Mouse (Mus musculus) CH12.LX (cell line): ENCODE results near the gene 5730522E02Rik. TPM values are rescaled to one million over a fixed set of nuclear protein-coding genes. Genes with fewer than 3 reads are reported as not detected.
"Not testable (repeated sequence)": the region's sequence is repeated elsewhere in the genome, so short reads cannot be mapped to it uniquely, and the experiment has no call there.

Experiments used
- DNase-seq: peaks from one replicate; pipeline ENCODE4 v3.0.0-alpha.2; 2013; ENCODE audit errors: extremely low read depth
- H3K27ac ChIP-seq: 2 replicates; pipeline ENCODE4 v1.5.1; 2012; ENCODE audit warnings: low read depth, mild to moderate bottlenecking, control low read depth, moderate library complexity; ENCODE audit not compliant: insufficient read depth
- H3K27me3 ChIP-seq: replicated peaks from 2 replicates; pipeline ENCODE3; 2012; ENCODE audit warnings: inconsistent platforms
- H3K36me3 ChIP-seq, 2 experiments: replicated peaks in 1 of 2; 2 replicates each; pipeline versions ENCODE3 to v1.6.1; 2012; ENCODE audit warnings: inconsistent platforms in 1 of 2, low read length in 1 of 2, mild to moderate bottlenecking in 1 of 2, mixed read lengths in 1 of 2, moderate library complexity in 1 of 2; ENCODE audit not compliant: control insufficient read depth in 1 of 2, insufficient read depth in 1 of 2
- H3K4me1 ChIP-seq, 2 experiments: 2 replicates each; pipeline ENCODE4 v1.6.1; 2012; ENCODE audit warnings: inconsistent platforms in 1 of 2, moderate library complexity in 1 of 2; ENCODE audit not compliant: insufficient read depth in 2 of 2, control insufficient read depth in 1 of 2
- H3K4me2 ChIP-seq: 2 replicates; pipeline ENCODE4 v1.6.1; 2012; ENCODE audit warnings: low read depth, mild to moderate bottlenecking, control low read depth; ENCODE audit not compliant: poor library complexity, insufficient read depth, severe bottlenecking
- H3K4me3 ChIP-seq, 3 experiments: fragments of 150-350 bp in 1 of 3; sonication (generic) in 1 of 3; replicated peaks in 1 of 3; 2 replicates each; pipeline versions ENCODE3 to v1.5.1; 2011 to 2012; ENCODE audit warnings: low read depth in 2 of 3, low read length in 2 of 3, mild to moderate bottlenecking in 2 of 3, moderate library complexity in 2 of 3, control low read depth in 1 of 3, improper control_type of control experiment in 1 of 3, inconsistent platforms in 1 of 3, mixed read lengths in 1 of 3; ENCODE audit not compliant: poor library complexity in 1 of 3
- H3K79me2 ChIP-seq: replicated peaks from 2 replicates; pipeline ENCODE4 v1.6.1; 2012; ENCODE audit warnings: mild to moderate bottlenecking, moderate library complexity; ENCODE audit not compliant: control insufficient read depth, poor library complexity, insufficient read depth, severe bottlenecking; ENCODE audit errors: extremely low read depth
- H3K9ac ChIP-seq: 2 replicates; pipeline ENCODE4 v1.6.1; 2012; ENCODE audit warnings: low read depth, mild to moderate bottlenecking, control low read depth, moderate library complexity; ENCODE audit not compliant: insufficient read depth
- H3K9me3 ChIP-seq: replicated peaks from 2 replicates; pipeline ENCODE3; 2012; ENCODE audit warnings: low read length, inconsistent platforms, mixed read lengths
- BHLHE40 ChIP-seq: IDR thresholded peaks from 2 replicates; pipeline ENCODE4 v1.6.1; 2011; ENCODE audit warnings: mild to moderate bottlenecking, low read depth, low read length, improper control_type of control experiment
- CTCF ChIP-seq, 2 experiments: IDR thresholded peaks in 1 of 2; conservative IDR thresholded peaks in 1 of 2; 2 replicates each; pipeline ENCODE4 v1.5.1; 2011 to 2012; ENCODE audit warnings: low read depth in 2 of 2, low read length in 2 of 2, improper control_type of control experiment in 1 of 2, inconsistent platforms in 1 of 2, mild to moderate bottlenecking in 1 of 2, moderate library complexity in 1 of 2
- E2F4 ChIP-seq: IDR thresholded peaks from 2 replicates; pipeline ENCODE4 v1.6.1; 2011; ENCODE audit warnings: low read depth, low read length, improper control_type of control experiment; ENCODE audit not compliant: insufficient replicate concordance
- ELF1 ChIP-seq: IDR thresholded peaks from 2 replicates; pipeline ENCODE4 v1.6.1; 2014; ENCODE audit warnings: low read depth, mild to moderate bottlenecking, inconsistent platforms, low read length, improper control_type of control experiment
- EP300 ChIP-seq: IDR thresholded peaks from 2 replicates; pipeline ENCODE4 v1.6.1; 2011; ENCODE audit warnings: low read length, improper control_type of control experiment
- ETS1 ChIP-seq: conservative IDR thresholded peaks from 2 replicates; pipeline ENCODE4 v1.6.1; 2012; ENCODE audit warnings: low read depth, mild to moderate bottlenecking, inconsistent platforms, low read length, improper control_type of control experiment, moderate library complexity
- HCFC1 ChIP-seq: IDR thresholded peaks from 2 replicates; pipeline ENCODE4 v1.6.1; 2012; ENCODE audit warnings: low read depth, mild to moderate bottlenecking, inconsistent platforms, low read length, improper control_type of control experiment
- JUN ChIP-seq: IDR thresholded peaks from 2 replicates; pipeline ENCODE4 v1.6.1; 2011; ENCODE audit warnings: low read depth, mild to moderate bottlenecking, low read length, improper control_type of control experiment, moderate library complexity; ENCODE audit not compliant: insufficient read depth
- KAT2A ChIP-seq: IDR thresholded peaks from 2 replicates; pipeline ENCODE4 v1.6.1; 2012; ENCODE audit warnings: low read length, improper control_type of control experiment, inconsistent platforms; ENCODE audit not compliant: insufficient replicate concordance
- MXI1 ChIP-seq: IDR thresholded peaks from 2 replicates; pipeline ENCODE4 v1.6.1; 2011; ENCODE audit warnings: mild to moderate bottlenecking, low read depth, low read length, improper control_type of control experiment
- MYC ChIP-seq: IDR thresholded peaks from 2 replicates; pipeline ENCODE4 v1.6.1; 2011; ENCODE audit warnings: low read depth, mild to moderate bottlenecking, improper control_type of control experiment, low read length
- NELFE ChIP-seq: IDR thresholded peaks from 2 replicates; pipeline ENCODE4 v1.6.1; 2011; ENCODE audit warnings: low read depth, low read length, improper control_type of control experiment
- POLR2AphosphoS2 ChIP-seq: IDR thresholded peaks from 2 replicates; pipeline ENCODE4 v1.6.1; 2011; ENCODE audit warnings: low read depth, low read length, improper control_type of control experiment
- RAD21 ChIP-seq: IDR thresholded peaks from 2 replicates; pipeline ENCODE4 v1.6.1; 2011; ENCODE audit warnings: low read depth, mild to moderate bottlenecking, low read length, improper control_type of control experiment, moderate library complexity
- SIN3A ChIP-seq: IDR thresholded peaks from 2 replicates; pipeline ENCODE4 v1.6.1; 2012; ENCODE audit warnings: low read length, improper control_type of control experiment, inconsistent platforms
- SMC3 ChIP-seq: IDR thresholded peaks from 2 replicates; pipeline ENCODE4 v1.6.1; 2011; ENCODE audit warnings: low read depth, low read length, improper control_type of control experiment
- TBP ChIP-seq: conservative IDR thresholded peaks from 2 replicates; pipeline ENCODE4 v1.6.1; 2011; ENCODE audit warnings: low read depth, low read length, improper control_type of control experiment
- TCF12 ChIP-seq: IDR thresholded peaks from 2 replicates; pipeline ENCODE4 v1.6.1; 2014; ENCODE audit warnings: low read depth, mild to moderate bottlenecking, inconsistent platforms, low read length, improper control_type of control experiment
- UBTF ChIP-seq: IDR thresholded peaks from 2 replicates; pipeline ENCODE4 v1.6.1; 2012; ENCODE audit warnings: low read depth, mild to moderate bottlenecking, inconsistent platforms, low read length, improper control_type of control experiment, moderate library complexity
- USF1 ChIP-seq: IDR thresholded peaks from 2 replicates; pipeline ENCODE4 v1.6.1; 2014; ENCODE audit warnings: low read depth, mild to moderate bottlenecking, inconsistent platforms, low read length, improper control_type of control experiment
- USF2 ChIP-seq: conservative IDR thresholded peaks from 2 replicates; pipeline ENCODE4 v1.6.1; 2011; ENCODE audit warnings: low read depth, low read length, improper control_type of control experiment
- ZC3H11A ChIP-seq: IDR thresholded peaks from 2 replicates; pipeline ENCODE4 v1.6.1; 2012; ENCODE audit warnings: low read depth, mild to moderate bottlenecking, inconsistent platforms, low read length, improper control_type of control experiment
- ZKSCAN1 ChIP-seq: IDR thresholded peaks from 2 replicates; pipeline ENCODE4 v1.6.1; 2012; ENCODE audit warnings: low read depth, inconsistent platforms, low read length, improper control_type of control experiment, borderline replicate concordance
- dilution Hi-C: fragments of 300-500 bp; cut with MboI; formaldehyde crosslinking; loops from 2 replicates; pipeline ENCODE4 v1.14.3; 2020; ENCODE audit warnings: low sequenced_read_pairs; ENCODE audit not compliant: extremely low pct_unique_long_range_greater_than_20kb, extremely low pct_ligation_motif_present
- in situ Hi-C: fragments of 300-500 bp; cut with MboI; formaldehyde crosslinking; loops from 3 replicates; pipeline ENCODE4 v1.14.3; 2019; ENCODE audit warnings: low sequenced_read_pairs, low pct_ligation_motif_present, low pct_unique_long_range_greater_than_20kb, mixed read lengths
- polyA plus RNA-seq: library from polyadenylated mRNA; unstranded; fragments of >175 nt; gene quantifications from 2 replicates; pipeline ENCODE4 v1.2.1, GENCODE M21; 2012; ENCODE audit warnings: low read depth; ENCODE audit not compliant: insufficient read length
- total RNA-seq, 2 experiments: library from RNA; depleted of rRNA; stranded (reverse); fragments of 300-350 nt in 1 of 2; fragments of >200 nt in 1 of 2; gene quantifications; 2 replicates each; pipeline ENCODE4 v1.2.3; 2012 to 2014

Gene 5730522E02Rik
- total and polyA plus RNA-seq, 3 experiments, result not detected

GRCm38 (mm10) chr11:26229895-26230294 is 19.3 kb upstream of the 5730522E02Rik start:
- Histone ChIP-seq H3K27me3 (no peaks in the 10 kb centered on the region), H3K9me3 (no peaks in the 10 kb centered on the region), H3K4me3 (no peak overlapping the region), H3K27ac (no peak overlapping the region), H3K4me1 (peaks cover 0 to 4% of the 10 kb centered on the region in 2 experiments; a peak in 1 of 4 replicates), H3K36me3 (no peaks in the 10 kb centered on the region), H3K4me2 (no peak overlapping the region), H3K79me2 (no peaks in the 10 kb centered on the region), H3K9ac (no peak overlapping the region)
- in situ Hi-C loops, result no loop called here
- DNase-seq, result no peak
- TF ChIP-seq HCFC1, result no peak
- TF ChIP-seq TCF12, result no peak
- TF ChIP-seq BHLHE40, result no peak
- TF ChIP-seq SMC3, result no peak
- TF ChIP-seq MYC, result no peak
- TF ChIP-seq ZC3H11A, result no peak
- no peak for TF ChIP-seq ELF1
- TF ChIP-seq NELFE, result no peak
- dilution Hi-C loops, result no loop called here

- H3K4me2 ChIP-seq, H3K9ac ChIP-seq, H3K4me1 ChIP-seq, H3K9me3 ChIP-seq, dilution Hi-C loops, DNase-seq, H3K27ac ChIP-seq, H3K27me3 ChIP-seq, H3K79me2 ChIP-seq, H3K4me3 ChIP-seq, H3K36me3 ChIP-seq: not testable (repeated sequence)
- in situ Hi-C loops, result loop anchor here (25.0 kb wide), 1 partner anchor 749 kb away; no protein-coding TSS in a partner anchor
Observed at GRCm38 (mm10) chr11:26213643-26214042, 3.1 kb upstream of the 5730522E02Rik start.

GRCm38 (mm10) chr11:26209811-26210581 is 567 bp downstream of the 5730522E02Rik start:
- Histone ChIP-seq H3K9ac (no peak overlapping the region), H3K9me3 (peaks cover 6% of the 10 kb centered on the region), H3K27ac (no peak overlapping the region), H3K4me3 (peak overlapping the region in 2 of 3 experiments; percentile 56 to 59), H3K27me3 (no peaks in the 10 kb centered on the region)
- in situ Hi-C loops, result loop anchor here (10.0 to 25.0 kb wide), 2 partner anchors 435 to 752 kb away; no protein-coding TSS in a partner anchor
- TF ChIP-seq USF1, result no peak
- TF ChIP-seq KAT2A, result no peak
- no peak for TF ChIP-seq SIN3A
- no peak for TF ChIP-seq POLR2AphosphoS2
- TF ChIP-seq MXI1, result no peak
- no peak for TF ChIP-seq RAD21
- no peak for TF ChIP-seq ZKSCAN1
- no peak for TF ChIP-seq TBP
- TF ChIP-seq EP300, result no peak
- no peak for TF ChIP-seq E2F4
- TF ChIP-seq USF2, result no peak
- TF ChIP-seq UBTF, result no peak
- no peak for TF ChIP-seq CTCF (conservative IDR thresholded peaks at IDR 0.05 in 1 of 2, IDR thresholded peaks at IDR 0.05 in 1 of 2; ENCODE audit: low read depth in 2 of 2, low read length in 2 of 2)
- TF ChIP-seq ETS1, result no peak
- no peak for TF ChIP-seq JUN
- TF ChIP-seq, all 38 proteins: peak for 0
- Histone ChIP-seq H3K79me2 (no peaks in the 10 kb centered on the region), H3K4me2 (peak overlapping the region; percentile 32; the same call in 1 of the 2 replicates), H3K36me3 (no peaks in the 10 kb centered on the region), H3K4me1 (no peaks in the 10 kb centered on the region)
- no peak for DNase-seq
- dilution Hi-C loops, result no loop called here
